Mouse (Mus musculus) hindbrain, embryonic 14.5 days (tissue): ENCODE data around the gene Sh2d4b. TPM values are rescaled to one million over a fixed set of nuclear protein-coding genes. Genes with fewer than 3 reads are reported as not detected.

Experiments used
- ATAC-seq: fragments of 200-750 bp; cut with Nextera tagmentation; 2 replicates; pipeline ENCODE4 v1.8.0; 2017; ENCODE audit warnings: moderate number of reproducible peaks, mild to moderate bottlenecking, moderate TSS enrichment, moderate library complexity; ENCODE audit not compliant: low FRiP score
- DNase-seq: peaks from one replicate; pipeline ENCODE4 v3.0.0-alpha.2; 2015; ENCODE audit warnings: low spot score
- H3K27ac ChIP-seq: fragments of 300-500 bp; sonication (generic); 2 replicates; pipeline ENCODE4 v1.5.1; 2014; ENCODE audit warnings: mild to moderate bottlenecking, moderate library complexity
- H3K27me3 ChIP-seq: fragments of 300-500 bp; sonication (generic); 2 replicates; pipeline ENCODE4 v1.6.1; 2014; ENCODE audit warnings: mild to moderate bottlenecking, low read length, mixed read lengths; ENCODE audit not compliant: control insufficient read depth, insufficient read depth
- H3K36me3 ChIP-seq: fragments of 300-500 bp; sonication (generic); replicated peaks from 2 replicates; pipeline ENCODE4 v1.6.1; 2014; ENCODE audit not compliant: control insufficient read depth, insufficient read depth
- H3K4me1 ChIP-seq: fragments of 300-500 bp; sonication (generic); replicated peaks from 2 replicates; pipeline ENCODE4 v1.6.1; 2014; ENCODE audit warnings: antibody characterized with exemption, low read length, mixed read lengths; ENCODE audit not compliant: control insufficient read depth, insufficient read depth
- H3K4me2 ChIP-seq: fragments of 300-500 bp; sonication (generic); replicated peaks from 2 replicates; pipeline ENCODE4 v1.6.1; 2014; ENCODE audit warnings: mild to moderate bottlenecking, moderate library complexity
- H3K4me3 ChIP-seq: fragments of 300-500 bp; sonication (generic); replicated peaks from 2 replicates; pipeline ENCODE4 v1.5.1; 2014; ENCODE audit warnings: mild to moderate bottlenecking, low read length
- H3K9ac ChIP-seq: fragments of 300-500 bp; sonication (generic); 2 replicates; pipeline ENCODE4 v1.6.1; 2014
- H3K9me3 ChIP-seq: fragments of 300-500 bp; sonication (generic); 2 replicates; pipeline ENCODE4 v1.6.1; 2016; ENCODE audit warnings: low read length; ENCODE audit not compliant: control insufficient read depth
- WGBS: fragments of 180-500 bp; shearing (Covaris S2); extraction: QIAGEN DNeasy Blood & Tissue Kit; methylation state at CpG from one replicate; pipeline ENCODE4 v1.1.7; 2014; 5-methylcytosine and 5-hydroxymethylcytosine counted together
- polyA plus RNA-seq: library from polyadenylated mRNA; unstranded; fragments of >200 nt; fragmentation: Nextera tagmentation; extraction: Ambion mirVana; gene quantifications from 2 replicates; pipeline ENCODE4 v1.2.1, GENCODE M21; 2014

The Sh2d4b gene
- polyA plus RNA-seq = 1.1 and 1.7 TPM in 2 replicates

DNA sequence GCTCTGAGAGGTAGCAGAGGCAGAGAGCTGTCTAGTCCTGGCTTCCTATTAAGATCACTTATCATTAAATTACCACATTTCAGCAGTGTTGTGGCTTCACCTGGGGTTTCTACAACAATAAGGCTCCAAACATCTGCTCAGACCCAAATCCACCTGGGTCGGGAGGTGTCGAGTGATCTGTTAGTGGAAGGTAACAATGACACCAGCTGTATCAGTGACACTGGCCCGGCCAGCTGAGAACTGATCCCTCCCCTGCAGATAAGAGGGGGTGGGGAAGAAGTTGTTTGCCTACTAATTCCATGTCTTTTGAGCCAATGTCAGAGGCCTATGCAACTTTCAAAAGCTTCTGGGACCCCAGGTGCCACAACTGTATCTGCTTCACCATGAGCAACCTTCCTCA is at the start of gene Sh2d4b:
Gene Sh2d4b (minus strand): TSS at position 71 of the 400 bp plus-strand sequence.
- no peaks in the 10 kb centered on the region for H3K36me3 ChIP-seq
- H3K9ac ChIP-seq = no peak within 1 kb of the TSS
- no peaks in the 10 kb centered on the region for H3K9me3 ChIP-seq
- no peak within 1 kb of the TSS for H3K27ac ChIP-seq
- ATAC-seq (no peak), DNase-seq (no peak)
- 82% methylated on average over 3 of the region's 3 CpGs for WGBS
- no peak within 1 kb of the TSS for H3K4me2 ChIP-seq
- H3K27me3 ChIP-seq = no peaks in the 10 kb centered on the region
- H3K4me3 ChIP-seq = no peak within 1 kb of the TSS
- no peaks in the 10 kb centered on the region for H3K4me1 ChIP-seq

DNA sequence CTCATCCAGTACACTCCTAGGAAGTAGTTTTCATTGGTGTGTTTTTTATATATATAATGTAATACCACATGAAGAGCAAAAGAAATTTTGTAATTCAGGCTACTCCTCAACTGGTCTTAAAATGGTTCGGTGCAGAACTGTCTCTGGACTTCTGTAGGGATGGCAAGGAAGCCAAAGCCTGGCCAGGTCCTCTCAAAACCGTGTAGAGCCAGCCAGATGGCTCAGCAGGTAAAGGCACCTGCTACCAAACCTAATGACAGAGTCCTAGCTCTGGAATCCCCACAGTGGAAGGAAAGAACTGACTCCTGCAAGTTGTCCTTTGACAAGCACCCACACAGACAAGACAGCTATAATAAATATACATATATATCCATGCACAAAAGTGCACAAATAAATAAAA is 49.4 kb upstream of the Sh2d4b start:
- ATAC-seq = no peak
- WGBS = 86% methylated on average over 2 of the region's 2 CpGs
- Histone ChIP-seq H3K9me3 (no peaks in the 10 kb centered on the region), H3K27me3 (no peaks in the 10 kb centered on the region), H3K36me3 (peaks cover 3% of the 10 kb centered on the region; the same call in 1 of the 2 replicates), H3K4me3 (no peak overlapping the region), H3K27ac (no peak overlapping the region), H3K4me2 (no peak overlapping the region), H3K4me1 (no peaks in the 10 kb centered on the region), H3K9ac (no peak overlapping the region)
- DNase-seq = no peak

DNA sequence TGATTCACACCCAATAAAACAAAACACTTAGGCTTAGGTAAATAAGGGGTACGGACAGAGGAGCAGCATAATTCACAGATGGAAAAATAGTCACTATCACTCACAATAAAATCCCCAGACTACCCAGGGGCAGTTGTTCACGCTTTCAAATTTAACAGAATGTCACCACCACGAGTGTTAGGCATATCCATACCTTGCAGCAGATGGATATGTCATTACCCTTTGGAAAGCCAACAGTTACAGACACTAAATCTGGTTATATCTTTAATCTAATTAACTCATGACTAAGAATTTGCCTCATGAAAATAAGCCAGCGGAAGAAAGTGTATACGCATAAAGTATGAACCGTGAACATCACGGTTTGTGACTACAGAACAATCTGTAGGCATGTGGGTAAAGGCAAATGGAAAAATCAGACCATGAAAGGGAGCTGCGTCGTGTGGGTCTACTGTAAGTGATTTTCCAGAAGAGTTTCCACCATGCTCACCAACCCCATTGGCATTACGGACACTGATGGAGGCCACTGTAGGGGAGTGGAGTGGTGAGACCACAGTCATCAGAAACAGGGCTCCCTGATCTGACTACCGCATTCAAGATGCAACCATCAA is 45.4 kb upstream of the Sh2d4b start:
- H3K36me3 ChIP-seq = no peaks in the 10 kb centered on the region
- H3K27ac ChIP-seq = no peak overlapping the region
- no peaks in the 10 kb centered on the region for H3K27me3 ChIP-seq
- ATAC-seq (no peak), DNase-seq (no peak)
- no peak overlapping the region for H3K4me3 ChIP-seq
- no peaks in the 10 kb centered on the region for H3K9me3 ChIP-seq
- H3K4me2 ChIP-seq = no peak overlapping the region
- 86% methylated on average over 11 of the region's 11 CpGs for WGBS
- H3K9ac ChIP-seq = no peak overlapping the region
- H3K4me1 ChIP-seq = no peaks in the 10 kb centered on the region

DNA sequence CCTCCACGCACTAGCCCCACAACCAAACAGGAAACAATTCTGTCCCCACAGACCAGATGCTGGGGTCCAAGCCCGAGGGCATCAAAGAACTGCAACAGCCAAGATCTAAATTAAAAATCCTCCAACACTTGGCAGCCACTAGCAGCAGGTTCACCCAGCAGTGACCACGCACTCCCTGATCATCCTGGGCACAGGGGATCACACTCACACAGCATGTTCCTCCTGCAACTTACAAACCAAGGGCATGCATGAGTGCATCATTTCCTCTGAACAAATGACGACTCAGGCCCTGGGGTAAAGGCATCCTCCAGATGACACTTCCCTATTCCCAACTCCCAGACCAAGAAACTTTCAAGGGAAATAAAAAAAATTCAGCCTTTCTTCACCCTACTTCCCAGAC is 44.0 kb upstream of the Sh2d4b start:
- H3K27me3 ChIP-seq = no peaks in the 10 kb centered on the region
- H3K4me3 ChIP-seq = no peak overlapping the region
- no peaks in the 10 kb centered on the region for H3K9me3 ChIP-seq
- no peak for ATAC-seq
- WGBS = 58% methylated on average over 4 of the region's 4 CpGs
- H3K4me1 ChIP-seq = no peaks in the 10 kb centered on the region
- no peak overlapping the region for H3K4me2 ChIP-seq
- no peak overlapping the region for H3K9ac ChIP-seq
- H3K27ac ChIP-seq = no peak overlapping the region
- no peak for DNase-seq
- H3K36me3 ChIP-seq = no peaks in the 10 kb centered on the region

DNA sequence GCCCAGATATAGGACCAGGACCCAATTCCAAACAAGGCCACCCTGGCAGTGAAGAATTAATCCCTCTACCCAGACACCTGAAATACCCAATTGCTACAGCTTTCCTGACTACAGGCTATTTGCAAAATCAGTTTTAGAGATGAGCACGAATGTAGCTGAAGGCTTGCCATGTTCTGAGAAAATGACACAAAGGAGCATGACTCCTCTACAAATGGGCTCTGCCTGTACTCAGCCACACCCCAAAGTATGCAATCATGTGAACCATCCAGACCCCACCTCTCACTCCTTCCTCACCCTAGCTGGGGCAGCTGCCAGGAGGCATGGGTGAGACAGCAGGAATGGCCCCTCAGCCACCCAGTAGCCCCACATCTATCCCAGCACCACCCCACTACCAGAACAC is 42.4 kb upstream of the Sh2d4b start:
- DNase-seq (no peak), ATAC-seq (no peak)
- Histone ChIP-seq H3K9ac (no peak overlapping the region), H3K27ac (no peak overlapping the region), H3K4me3 (no peak overlapping the region), H3K4me2 (no peak overlapping the region), H3K9me3 (no peaks in the 10 kb centered on the region), H3K36me3 (no peaks in the 10 kb centered on the region), H3K4me1 (peaks cover 3% of the 10 kb centered on the region; the same call in 1 of the 2 replicates), H3K27me3 (no peaks in the 10 kb centered on the region)
- 96% methylated on average over 1 of the region's 1 CpGs for WGBS

DNA sequence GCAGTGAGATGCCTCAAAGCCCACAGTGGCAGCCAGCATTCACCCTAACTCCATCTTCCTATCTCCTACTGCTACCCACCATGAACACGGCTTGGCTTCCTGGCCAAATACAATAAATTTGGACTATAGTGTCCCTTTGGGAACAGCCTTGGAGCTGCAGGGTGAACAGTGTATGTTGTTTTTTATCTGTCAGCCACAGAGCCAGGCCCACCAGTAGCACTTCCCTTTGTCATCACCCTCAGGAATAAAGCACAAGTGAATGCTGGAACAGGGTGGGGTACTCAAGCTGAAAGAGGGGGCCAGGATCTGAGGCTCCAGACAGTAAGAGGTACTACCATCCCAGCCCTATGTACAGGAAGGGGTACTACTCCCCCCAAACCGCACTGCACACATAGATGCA is 42.0 kb upstream of the Sh2d4b start:
- DNase-seq = no peak
- no peak for ATAC-seq
- Histone ChIP-seq H3K4me2 (no peak overlapping the region), H3K4me3 (no peak overlapping the region), H3K27ac (no peak overlapping the region), H3K9me3 (no peaks in the 10 kb centered on the region), H3K36me3 (no peaks in the 10 kb centered on the region), H3K9ac (no peak overlapping the region), H3K4me1 (peaks cover 3% of the 10 kb centered on the region; the same call in 1 of the 2 replicates), H3K27me3 (no peaks in the 10 kb centered on the region)
- WGBS = 83% methylated on average over 2 of the region's 2 CpGs

DNA sequence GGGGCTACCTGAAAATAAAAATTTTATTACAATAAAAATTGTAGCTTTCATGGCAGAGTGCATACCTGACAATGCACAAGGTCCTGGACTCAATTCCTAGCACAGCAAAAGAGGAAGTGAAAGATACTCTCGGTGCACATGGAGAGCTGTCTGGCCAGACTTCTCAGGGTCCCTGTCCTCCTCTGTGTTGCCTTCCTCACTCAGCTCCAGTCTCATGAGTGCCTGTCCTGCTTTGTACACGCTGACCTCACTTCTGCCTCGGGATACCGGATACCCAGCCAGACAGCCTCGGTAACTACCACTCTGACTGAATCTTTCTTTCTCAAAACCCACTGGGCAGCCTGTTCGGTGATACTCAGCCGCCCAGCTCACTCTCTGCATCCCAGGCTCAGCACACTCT is 40.3 kb upstream of the Sh2d4b start:
- WGBS = 84% methylated on average over 7 of the region's 7 CpGs
- Histone ChIP-seq H3K4me1 (peaks cover 3% of the 10 kb centered on the region; the same call in 1 of the 2 replicates), H3K9me3 (no peaks in the 10 kb centered on the region), H3K4me2 (no peak overlapping the region), H3K27me3 (no peaks in the 10 kb centered on the region), H3K27ac (no peak overlapping the region), H3K9ac (no peak overlapping the region), H3K36me3 (no peaks in the 10 kb centered on the region), H3K4me3 (no peak overlapping the region)
- DNase-seq (no peak), ATAC-seq (no peak; the same call in 1 of the 2 replicates)

DNA sequence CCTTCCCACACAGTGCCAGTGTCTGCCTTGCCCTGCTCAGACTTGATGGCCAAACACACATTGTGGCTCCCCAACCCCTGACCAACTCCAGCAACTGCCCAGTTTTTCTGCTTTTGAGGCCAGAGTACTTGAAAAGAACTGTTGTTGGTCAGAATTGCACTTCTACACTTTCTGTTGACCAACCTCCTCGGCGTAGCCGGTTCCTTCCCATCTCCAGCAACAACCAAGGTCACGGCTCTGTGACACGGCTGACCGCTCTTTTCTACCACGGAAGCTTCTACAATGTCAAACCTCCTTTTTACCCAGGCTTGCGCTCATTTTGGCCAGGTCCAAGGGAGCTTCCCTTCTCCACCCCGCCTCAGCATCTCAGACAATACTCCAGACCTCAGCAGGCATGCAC is 39.2 kb upstream of the Sh2d4b start:
- Histone ChIP-seq H3K9ac (no peak overlapping the region), H3K9me3 (no peaks in the 10 kb centered on the region), H3K4me1 (peaks cover 5% of the 10 kb centered on the region; the same call in 1 of the 2 replicates), H3K27ac (no peak overlapping the region), H3K36me3 (no peaks in the 10 kb centered on the region), H3K4me3 (no peak overlapping the region), H3K27me3 (no peaks in the 10 kb centered on the region), H3K4me2 (no peak overlapping the region)
- ATAC-seq (no peak), DNase-seq (no peak)
- WGBS = 83% methylated on average over 9 of the region's 9 CpGs

DNA sequence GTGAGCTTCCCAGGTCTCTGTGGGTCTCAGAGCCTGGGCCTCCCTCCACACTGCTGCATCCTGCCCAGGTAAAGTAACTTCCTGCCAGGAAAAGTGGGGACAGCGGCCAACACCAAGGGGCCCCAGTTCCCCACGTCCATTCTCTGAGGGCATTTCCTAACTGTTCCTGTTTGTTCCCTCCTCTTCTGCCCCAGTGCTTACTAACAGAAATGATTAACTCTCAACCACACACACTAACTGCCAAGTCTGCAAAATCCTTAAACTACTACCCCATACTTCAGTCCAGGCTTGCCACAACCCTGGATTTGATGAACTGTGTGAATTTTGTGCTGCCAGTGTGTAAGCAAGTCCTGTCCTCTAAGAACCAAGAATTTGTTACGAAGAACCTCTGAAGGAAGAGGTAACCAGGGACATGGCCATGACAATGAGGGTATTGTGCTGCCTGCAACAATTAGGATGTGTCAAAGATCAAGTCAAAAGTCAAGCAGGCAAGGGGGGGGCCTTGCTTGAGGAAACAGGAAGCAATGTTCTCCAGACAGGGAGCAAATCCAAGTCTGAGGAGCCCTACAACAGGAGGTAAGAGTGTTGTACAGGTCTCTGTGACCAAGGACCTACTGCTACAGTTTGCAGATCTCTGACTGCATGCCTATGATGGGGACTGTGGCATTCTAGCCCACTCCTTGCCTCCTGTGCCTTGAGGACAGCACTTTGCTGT is 38.2 kb upstream of the Sh2d4b start:
- H3K4me2 ChIP-seq = no peak overlapping the region
- H3K4me3 ChIP-seq = no peak overlapping the region
- 0 out of 2 replicates have a peak overlapping the region, but pooled peaks have one; percentile 26 for H3K27ac ChIP-seq
- H3K9me3 ChIP-seq = no peaks in the 10 kb centered on the region
- H3K36me3 ChIP-seq = no peaks in the 10 kb centered on the region
- WGBS = 59% methylated on average over 3 of the region's 3 CpGs
- H3K4me1 ChIP-seq = peaks cover 8% of the 10 kb centered on the region; the same call in 1 of the 2 replicates
- DNase-seq (no peak), ATAC-seq (no peak)
- H3K9ac ChIP-seq = no peak overlapping the region
- H3K27me3 ChIP-seq = no peaks in the 10 kb centered on the region
